Mouse (Mus musculus): ENCODE measurements around the gene Dnah12.
"Not testable (repeated sequence)": the region's sequence is repeated elsewhere in the genome, so short reads cannot be mapped to it uniquely, and the experiment has no call there.

GRCm38 (mm10) chr14:26674476-26675169 is 18.5 kb upstream of the Dnah12 start:
- not testable (repeated sequence) for TF ChIP-seq POLR2A (IDR thresholded peaks at IDR 0.05; ENCODE audit: low read depth, low read length); CTCF (IDR thresholded peaks at IDR 0.05; ENCODE audit: extremely low read depth, insufficient read depth, insufficient read length, insufficient replicate concordance)
